Mouse (Mus musculus): ENCODE results near the gene Gm28305. TPM values are rescaled to one million over a fixed set of nuclear protein-coding genes. Genes with fewer than 3 reads are reported as not detected.

Gene Gm28305
- polyA plus RNA-seq, 1 experiment from 2014 or later, result not detected

- WGBS, result 85% methylated on average over 9 of the region's 9 CpGs
- ATAC-seq (ENCODE audit: low FRiP score, low read depth), result no peak
- no peak overlapping the region for H3K4me2 ChIP-seq
These were observed 66.5 kb downstream of the Gm28305 start for GRCm38 (mm10) chr9:104106930-104107329.

GRCm38 (mm10) chr9:104107482-104107881 is 67.0 kb downstream of the Gm28305 start:
- H3K4me3 ChIP-seq, result no peak overlapping the region
- WGBS, result 79% methylated on average over 6 of the region's 6 CpGs
- H3K9me3 ChIP-seq, result no peaks in the 10 kb centered on the region
- H3K4me2 ChIP-seq, result no peak overlapping the region
- no peaks in the 10 kb centered on the region for H3K4me1 ChIP-seq (replicated peaks)
- H3K27me3 ChIP-seq, result no peaks in the 10 kb centered on the region
- H3K9ac ChIP-seq, result no peak overlapping the region
- H3K27ac ChIP-seq (replicated peaks), result no peak overlapping the region
- ATAC-seq (ENCODE audit: low FRiP score, low read depth), result no peak
- no peaks in the 10 kb centered on the region for H3K36me3 ChIP-seq

More at GRCm38 (mm10) chr9:104106930-104107329, 66.5 kb downstream of the Gm28305 start:
- no peak overlapping the region for H3K27ac ChIP-seq (replicated peaks)
- H3K9ac ChIP-seq, result no peak overlapping the region
- H3K4me1 ChIP-seq (replicated peaks), result no peaks in the 10 kb centered on the region
- H3K36me3 ChIP-seq, result no peaks in the 10 kb centered on the region
- no peak overlapping the region for H3K4me3 ChIP-seq
- no peaks in the 10 kb centered on the region for H3K9me3 ChIP-seq
- H3K27me3 ChIP-seq, result no peaks in the 10 kb centered on the region

GRCm38 (mm10) chr9:104108571-104109143 is 68.2 kb downstream of the Gm28305 start:
- Histone ChIP-seq H3K4me3 (no peak overlapping the region), H3K36me3 (no peaks in the 10 kb centered on the region), H3K4me1 (replicated peaks) (no peaks in the 10 kb centered on the region), H3K27me3 (no peaks in the 10 kb centered on the region), H3K27ac (replicated peaks) (no peak overlapping the region), H3K4me2 (no peak overlapping the region), H3K9ac (no peak overlapping the region), H3K9me3 (no peaks in the 10 kb centered on the region)
- no peak for ATAC-seq (ENCODE audit: low FRiP score, low read depth)
- 73% methylated on average over 2 of the region's 2 CpGs for WGBS

GRCm38 (mm10) chr9:104109151-104109550 is 68.7 kb downstream of the Gm28305 start:
- no peaks in the 10 kb centered on the region for H3K36me3 ChIP-seq
- H3K9me3 ChIP-seq, result no peaks in the 10 kb centered on the region
- no peaks in the 10 kb centered on the region for H3K4me1 ChIP-seq (replicated peaks)
- no peak overlapping the region for H3K9ac ChIP-seq
- no peak overlapping the region for H3K4me3 ChIP-seq
- H3K27me3 ChIP-seq, result no peaks in the 10 kb centered on the region
- 92% methylated on average over 5 of the region's 5 CpGs for WGBS
- no peak overlapping the region for H3K4me2 ChIP-seq
- H3K27ac ChIP-seq (replicated peaks), result no peak overlapping the region
- ATAC-seq (ENCODE audit: low FRiP score, low read depth), result no peak

GRCm38 (mm10) chr9:104123101-104123500 is 82.6 kb downstream of the Gm28305 start:
- H3K4me3 ChIP-seq, result no peak overlapping the region
- H3K9me3 ChIP-seq, result no peaks in the 10 kb centered on the region
- H3K36me3 ChIP-seq, result no peaks in the 10 kb centered on the region
- H3K27ac ChIP-seq (replicated peaks), result 0 out of 2 replicates have a peak overlapping the region, but pooled peaks have one; percentile 48
- ATAC-seq (ENCODE audit: low FRiP score, low read depth), result no peak
- 67% methylated on average over 5 of the region's 5 CpGs for WGBS
- H3K4me2 ChIP-seq, result no peak overlapping the region
- no peaks in the 10 kb centered on the region for H3K27me3 ChIP-seq
- H3K4me1 ChIP-seq (replicated peaks), result peaks cover 6% of the 10 kb centered on the region
- no peak overlapping the region for H3K9ac ChIP-seq

GRCm38 (mm10) chr9:104123622-104124021 is 83.2 kb downstream of the Gm28305 start:
- ATAC-seq (ENCODE audit: low FRiP score, low read depth), result no peak
- peaks cover 9% of the 10 kb centered on the region for H3K4me1 ChIP-seq (replicated peaks)
- H3K36me3 ChIP-seq, result no peaks in the 10 kb centered on the region
- H3K9me3 ChIP-seq, result no peaks in the 10 kb centered on the region
- H3K4me3 ChIP-seq, result no peak overlapping the region
- no peak overlapping the region for H3K9ac ChIP-seq
- H3K4me2 ChIP-seq, result no peak overlapping the region
- 0 out of 2 replicates have a peak overlapping the region, but pooled peaks have one; percentile 48 for H3K27ac ChIP-seq (replicated peaks)
- H3K27me3 ChIP-seq, result no peaks in the 10 kb centered on the region
- 38% methylated on average over 5 of the region's 5 CpGs for WGBS

Other genes starting within 250 kb of the Gm28305 start
- gene Nphp3, start 38.1 kb upstream of the Gm28305 start, polyA plus RNA-seq (2015; fragmentation: Nextera tagmentation; extraction: Ambion mirVana), result 3.3 and 4.1 TPM in 2 replicates
- gene Uba5, start 22.5 kb downstream of the Gm28305 start, polyA plus RNA-seq (2015; fragmentation: Nextera tagmentation; extraction: Ambion mirVana), result 68.9 and 69.5 TPM in 2 replicates
- 6.9 and 8.1 TPM in 2 replicates for gene Acad11, start 22.7 kb downstream of the Gm28305 start, polyA plus RNA-seq (2015; fragmentation: Nextera tagmentation; extraction: Ambion mirVana)
- gene Ackr4, start 86.3 kb downstream of the Gm28305 start, polyA plus RNA-seq (2015; fragmentation: Nextera tagmentation; extraction: Ambion mirVana), result 1.4 and 1.6 TPM in 2 replicates
- 17.7 and 22.6 TPM in 2 replicates for gene Dnajc13, start 222.3 kb downstream of the Gm28305 start, polyA plus RNA-seq (2015; fragmentation: Nextera tagmentation; extraction: Ambion mirVana)